Mouse (Mus musculus) brain, embryonic 14.5 days (tissue): ENCODE data around the gene H6pd. TPM values are rescaled to one million over a fixed set of nuclear protein-coding genes. Genes with fewer than 3 reads are reported as not detected.

Experiments
- DNase-seq: peaks from one replicate; pipeline ENCODE4 v3.0.0-alpha.2; 2011; ENCODE audit warnings: low read depth
- CTCF ChIP-seq: fragments of 200-500 bp; IDR thresholded peaks from 2 replicates; pipeline ENCODE4 v1.5.1; 2012; ENCODE audit warnings: inconsistent platforms, mild to moderate bottlenecking, moderate library complexity, borderline replicate concordance; ENCODE audit not compliant: insufficient read depth, insufficient read length; ENCODE audit errors: extremely low read depth
- POLR2A ChIP-seq: fragments of 200-500 bp; IDR thresholded peaks from 2 replicates; pipeline ENCODE4 v1.6.1; 2012; ENCODE audit warnings: mild to moderate bottlenecking, inconsistent platforms, borderline replicate concordance; ENCODE audit not compliant: poor library complexity, insufficient read depth, insufficient read length, severe bottlenecking; ENCODE audit errors: extremely low read depth
- polyA plus RNA-seq: library from polyadenylated mRNA; depleted of rRNA; stranded (reverse); fragments of >200 nt; gene quantifications from 2 replicates; pipeline ENCODE4 v1.2.3, GENCODE M21; 2012

The H6pd gene
- polyA plus RNA-seq, 1 experiment, result 5.8 TPM

- DNase-seq, result no peak
- no peak for TF ChIP-seq CTCF
- no peak for TF ChIP-seq POLR2A
These were observed 61.4 kb downstream of the H6pd start for GRCm38 (mm10) chr4:149947396-149947795.

- no peak for DNase-seq
These were observed 63.6 kb downstream of the H6pd start for GRCm38 (mm10) chr4:149945194-149945593.

GRCm38 (mm10) chr4:149944214-149944613 lies 64.6 kb downstream of the H6pd start:
- peak; percentile 51 for DNase-seq
- TF ChIP-seq POLR2A, result no peak
- TF ChIP-seq CTCF, result no peak

More at GRCm38 (mm10) chr4:149945194-149945593, 63.6 kb downstream of the H6pd start:
- TF ChIP-seq POLR2A (no peak), CTCF (no peak)

- peak; percentile 51 for DNase-seq
- TF ChIP-seq POLR2A (no peak), CTCF (no peak)
These were observed 65.7 kb downstream of the H6pd start for GRCm38 (mm10) chr4:149942831-149943741.

GRCm38 (mm10) chr4:149941067-149941755 lies 67.6 kb downstream of the H6pd start:
- TF ChIP-seq POLR2A, result no peak
- no peak for TF ChIP-seq CTCF
- DNase-seq, result peak; percentile 34

- DNase-seq, result no peak
- TF ChIP-seq CTCF (no peak), POLR2A (no peak)
These were observed 70.1 kb downstream of the H6pd start for GRCm38 (mm10) chr4:149938701-149939100.

- TF ChIP-seq POLR2A (no peak), CTCF (no peak)
These were observed 71.9 kb downstream of the H6pd start for GRCm38 (mm10) chr4:149936921-149937320.

GRCm38 (mm10) chr4:149935470-149935869 lies 73.4 kb downstream of the H6pd start:
- no peak for TF ChIP-seq POLR2A
- TF ChIP-seq CTCF, result no peak
- no peak for DNase-seq

More at GRCm38 (mm10) chr4:149936921-149937320, 71.9 kb downstream of the H6pd start:
- DNase-seq, result no peak

- no peak for TF ChIP-seq POLR2A
- TF ChIP-seq CTCF, result no peak
- DNase-seq, result no peak
These were observed 75.1 kb downstream of the H6pd start for GRCm38 (mm10) chr4:149933519-149934245.

GRCm38 (mm10) chr4:149933025-149933424 lies 75.8 kb downstream of the H6pd start:
- DNase-seq, result no peak
- TF ChIP-seq CTCF (no peak), POLR2A (no peak)
